In the genomic region with DNA sequence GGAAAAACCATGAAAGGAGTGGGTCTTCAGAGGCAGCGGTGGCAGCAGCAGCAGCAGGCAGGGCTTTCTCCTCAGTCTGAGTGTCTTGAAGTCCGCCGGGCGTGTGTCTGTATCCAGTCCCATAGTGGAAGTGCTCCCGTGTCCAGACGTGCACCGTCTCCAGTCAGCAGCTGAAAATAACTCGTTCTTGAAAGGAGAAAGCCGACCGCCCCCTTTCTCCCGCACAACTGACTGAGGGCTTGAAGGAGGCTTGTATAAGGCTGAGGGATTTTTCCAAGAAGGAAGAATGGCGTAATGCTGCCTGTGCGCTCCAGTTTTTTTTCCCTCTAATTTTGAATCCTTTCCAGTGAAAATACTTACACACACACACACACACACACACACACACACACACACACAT, we compare ENCODE assay signal across 9 mouse cellular contexts. TPM values are rescaled to one million over a fixed set of nuclear protein-coding genes. Genes with fewer than 3 reads are reported as not detected.
DNase-seq lines count a peak whose midpoint lies in the region; ATAC-seq and TF ChIP-seq lines count a peak whose summit lies in the region.
"Had no signal": no experiment of that assay in that cellular context is flagged by ENCODE, and none has a peak within 500 bp of the region (broad histone marks: within the 10 kb centered on the region; RNA-seq: fewer than 3 reads in every experiment).

TSS of gene Gdf5 (minus strand) at position 244 of the 400 bp plus-strand sequence.

- H3K4me2 ChIP-seq in limb, embryonic 14.5 days (replicated peaks; ENCODE audit: low read depth, low read length, severe bottlenecking) = peak within 1 kb of the TSS; percentile 55

- peak within 1 kb of the TSS; percentile 64 for H3K9ac ChIP-seq in limb, embryonic 14.5 days (ENCODE audit: low read depth, low read length, severe bottlenecking)

- WGBS in limb, embryonic 14.5 days = 12% methylated on average over 12 of the region's 13 CpGs

- H3K4me3 ChIP-seq in testis, adult 2 months (ENCODE audit: control insufficient read depth, low read depth, low read length) = peak within 1 kb of the TSS; percentile 53
- H3K4me3 ChIP-seq in limb, embryonic 14.5 days (replicated peaks; ENCODE audit: low read length) = peak within 1 kb of the TSS; percentile 44
- H3K4me3 ChIP-seq: myocyte had no signal

- peak; percentile 89 for ATAC-seq in frontal cortex, adult (ENCODE audit: low TSS enrichment)
- ATAC-seq in limb, embryonic 14.5 days (ENCODE audit: low FRiP score, low read depth) = peak; percentile 52; the same call in 1 of the 2 replicates

- no peak for TF ChIP-seq POLR2A in testis, adult 2 months (IDR thresholded peaks at IDR 0.05; ENCODE audit: control insufficient read depth, low read depth, low read length)
- peak; percentile 69; the same call in 1 of the 2 replicates for TF ChIP-seq POLR2A in limb, embryonic 14.5 days (IDR thresholded peaks at IDR 0.05; ENCODE audit: borderline replicate concordance, extremely low read depth, insufficient read depth, insufficient read length)

- no peak within 1 kb of the TSS for H3K27ac ChIP-seq in testis, adult 2 months (ENCODE audit: control insufficient read depth, insufficient read depth, low read depth, low read length)
- H3K27ac ChIP-seq in limb, embryonic 14.5 days (replicated peaks; ENCODE audit: low read depth, low read length) = peak within 1 kb of the TSS; percentile 89

- peaks cover 15% of the 10 kb centered on the region for H3K4me1 ChIP-seq in testis, adult 2 months (ENCODE audit: control insufficient read depth, insufficient read depth, low read length)
- peaks cover 49% of the 10 kb centered on the region for H3K4me1 ChIP-seq in limb, embryonic 14.5 days (ENCODE audit: control insufficient read depth, insufficient read depth, low read length)

- no peaks in the 10 kb centered on the region for H3K9me3 ChIP-seq in limb, embryonic 14.5 days (ENCODE audit: control insufficient read depth, low read length)

- DNase-seq in frontal cortex, postnatal 25 days (ENCODE audit: low spot score in 2 of 2) = no peak
- DNase-seq in testis, postnatal 10 days (ENCODE audit: low spot score) = no peak
- peak; percentile 75 for DNase-seq in limb, embryonic 14.5 days (ENCODE audit: low spot score)
- DNase-seq in spleen, adult 12 weeks (ENCODE audit: low spot score) = no peak
- DNase-seq in urinary bladder, adult 18-20 months (ENCODE audit: low spot score in 2 of 2) = no peak
- DNase-seq in spleen, postnatal 14 days (ENCODE audit: low spot score in 2 of 2) = no peak

- H3K27me3 ChIP-seq in testis, adult 2 months (ENCODE audit: control insufficient read depth, insufficient read depth, low read length) = no peaks in the 10 kb centered on the region
- no peaks in the 10 kb centered on the region for H3K27me3 ChIP-seq in limb, embryonic 14.5 days (ENCODE audit: control insufficient read depth, insufficient read depth, low read length)

- TF ChIP-seq CTCF in testis, adult 2 months (IDR thresholded peaks at IDR 0.05; ENCODE audit: control insufficient read depth, insufficient read depth, insufficient replicate concordance, low read depth, low read length) = no peak

- no peaks in the 10 kb centered on the region for H3K36me3 ChIP-seq in testis, adult 2 months (ENCODE audit: control insufficient read depth, insufficient read depth, low read length)
- H3K36me3 ChIP-seq in limb, embryonic 14.5 days (ENCODE audit: control insufficient read depth, insufficient read depth, low read length) = peaks cover 12% of the 10 kb centered on the region; the same call in 1 of the 2 replicates

RNA-seq across cellular contexts. Expression of gene Gdf5, which starts in this region (rescaled TPM):
- 0.17 and 0.46 TPM in 2 replicates for polyA plus RNA-seq in testis, adult 2 months (2012; rRNA removed)
- polyA plus RNA-seq in limb, embryonic 14.5 days (2012; rRNA removed) = 40.9 and 58.7 TPM in 2 replicates
- 64.8 and 87.0 TPM in 2 replicates for polyA plus RNA-seq in limb, embryonic 14.5 days (2014; fragmentation: Nextera tagmentation; extraction: Ambion mirVana)

Comparison
In these comparisons a context has a peak if more than half of its experiments do, and no peak if none do; other contexts are left out.
1. RNA of gene Gdf5 (polyA plus RNA-seq): 40.9 to 87.0 TPM in limb, embryonic 14.5 days; 0.17 to 0.46 TPM in testis, adult 2 months; every median in the first group is over 10 times any median in the second.